Mouse (Mus musculus) neural tube, embryonic 13.5 days (tissue): ENCODE data around the gene Flrt3. TPM values are rescaled to one million over a fixed set of nuclear protein-coding genes. Genes with fewer than 3 reads are reported as not detected.

ENCODE experiments used
- ATAC-seq: fragments of 200-750 bp; cut with Nextera tagmentation; 2 replicates; pipeline ENCODE4 v1.8.0; 2017; ENCODE audit warnings: low read depth, mild to moderate bottlenecking, moderate TSS enrichment, moderate library complexity
- H3K27ac ChIP-seq: fragments of 300-500 bp; sonication (generic); replicated peaks from 2 replicates; pipeline ENCODE4 v1.5.1; 2015; ENCODE audit warnings: moderate library complexity, mild to moderate bottlenecking, inconsistent platforms
- H3K27me3 ChIP-seq: fragments of 300-500 bp; sonication (generic); 2 replicates; pipeline ENCODE4 v1.6.1; 2015; ENCODE audit warnings: mild to moderate bottlenecking, inconsistent platforms
- H3K36me3 ChIP-seq: fragments of 300-500 bp; sonication (generic); 2 replicates; pipeline ENCODE4 v1.6.1; 2015; ENCODE audit warnings: mild to moderate bottlenecking, inconsistent platforms
- H3K4me1 ChIP-seq: fragments of 300-500 bp; sonication (generic); replicated peaks from 2 replicates; pipeline ENCODE4 v1.6.1; 2015; ENCODE audit warnings: inconsistent platforms
- H3K4me2 ChIP-seq: fragments of 300-500 bp; sonication (generic); 2 replicates; pipeline ENCODE4 v1.6.1; 2015; ENCODE audit warnings: inconsistent platforms, mild to moderate bottlenecking, moderate library complexity
- H3K4me3 ChIP-seq: fragments of 300-500 bp; sonication (generic); 2 replicates; pipeline ENCODE4 v1.5.1; 2015; ENCODE audit warnings: mild to moderate bottlenecking, inconsistent platforms
- H3K9ac ChIP-seq: fragments of 300-500 bp; sonication (generic); 2 replicates; pipeline ENCODE4 v1.6.1; 2015; ENCODE audit warnings: moderate library complexity, mild to moderate bottlenecking, inconsistent platforms
- H3K9me3 ChIP-seq: fragments of 300-500 bp; sonication (generic); 2 replicates; pipeline ENCODE4 v1.6.1; 2016; ENCODE audit warnings: inconsistent platforms
- WGBS: fragments of 180-500 bp; shearing (Covaris S2); methylation state at CpG from one replicate; pipeline ENCODE4 v1.1.7; 2015; 5-methylcytosine and 5-hydroxymethylcytosine counted together
- polyA plus RNA-seq: library from polyadenylated mRNA; unstranded; fragments of >200 nt; fragmentation: Nextera tagmentation; extraction: Ambion mirVana; gene quantifications from 2 replicates; pipeline ENCODE4 v1.2.1, GENCODE M21; 2015

The Flrt3 gene
- 36.2 and 42.3 TPM in 2 replicates for polyA plus RNA-seq

GRCm38 (mm10) chr2:140670963-140671702 is at the start of gene Flrt3:
Gene Flrt3 (minus strand): TSS chr2:140671469.
- H3K4me2 ChIP-seq, result peak within 1 kb of the TSS; percentile 63
- peaks cover 30% of the 10 kb centered on the region for H3K4me1 ChIP-seq
- no peaks in the 10 kb centered on the region for H3K36me3 ChIP-seq
- H3K9me3 ChIP-seq, result no peaks in the 10 kb centered on the region
- WGBS, result under 1% methylated on average over 26 of the region's 26 CpGs
- H3K27me3 ChIP-seq, result no peaks in the 10 kb centered on the region
- H3K27ac ChIP-seq, result peak within 1 kb of the TSS; percentile 89
- peak; percentile 98 for ATAC-seq
- peak within 1 kb of the TSS; percentile 62 for H3K4me3 ChIP-seq
- H3K9ac ChIP-seq, result peak within 1 kb of the TSS; percentile 85

- Histone ChIP-seq H3K4me2 (no peak overlapping the region), H3K36me3 (no peaks in the 10 kb centered on the region), H3K27ac (no peak overlapping the region), H3K4me1 (no peaks in the 10 kb centered on the region), H3K9ac (no peak overlapping the region), H3K9me3 (no peaks in the 10 kb centered on the region), H3K27me3 (no peaks in the 10 kb centered on the region), H3K4me3 (no peak overlapping the region)
- WGBS, result 85% methylated on average over 9 of the region's 9 CpGs
- ATAC-seq, result no peak
Measured at GRCm38 (mm10) chr2:140717407-140717806, 46.1 kb upstream of the Flrt3 start.

- Histone ChIP-seq H3K36me3 (no peaks in the 10 kb centered on the region), H3K9ac (no peak overlapping the region), H3K4me1 (no peaks in the 10 kb centered on the region), H3K9me3 (no peaks in the 10 kb centered on the region), H3K4me2 (no peak overlapping the region), H3K27me3 (no peaks in the 10 kb centered on the region), H3K4me3 (no peak overlapping the region), H3K27ac (no peak overlapping the region)
- WGBS, result 86% methylated on average over 4 of the region's 4 CpGs
- no peak for ATAC-seq
Measured at GRCm38 (mm10) chr2:140715822-140716221, 44.6 kb upstream of the Flrt3 start.

GRCm38 (mm10) chr2:140707550-140707949 is 36.3 kb upstream of the Flrt3 start:
- H3K27me3 ChIP-seq, result no peaks in the 10 kb centered on the region
- 86% methylated on average over 5 of the region's 5 CpGs for WGBS
- no peak overlapping the region for H3K4me3 ChIP-seq
- no peaks in the 10 kb centered on the region for H3K9me3 ChIP-seq
- ATAC-seq, result no peak
- H3K9ac ChIP-seq, result no peak overlapping the region
- no peak overlapping the region for H3K4me2 ChIP-seq
- H3K36me3 ChIP-seq, result no peaks in the 10 kb centered on the region
- H3K27ac ChIP-seq, result no peak overlapping the region
- peaks cover 10% of the 10 kb centered on the region; the same call in 1 of the 2 replicates for H3K4me1 ChIP-seq

GRCm38 (mm10) chr2:140705278-140705677 is 34.0 kb upstream of the Flrt3 start:
- Histone ChIP-seq H3K9ac (no peak overlapping the region), H3K27ac (no peak overlapping the region)

GRCm38 (mm10) chr2:140704146-140704545 is 32.9 kb upstream of the Flrt3 start:
- ATAC-seq, result no peak
- H3K4me3 ChIP-seq, result no peak overlapping the region
- no peaks in the 10 kb centered on the region for H3K36me3 ChIP-seq
- no peaks in the 10 kb centered on the region for H3K9me3 ChIP-seq
- H3K4me1 ChIP-seq, result peaks cover 10% of the 10 kb centered on the region; the same call in 1 of the 2 replicates
- H3K27ac ChIP-seq, result no peak overlapping the region
- no peak overlapping the region for H3K9ac ChIP-seq
- H3K27me3 ChIP-seq, result no peaks in the 10 kb centered on the region
- H3K4me2 ChIP-seq, result no peak overlapping the region
- 11% methylated on average over 3 of the region's 3 CpGs for WGBS

More at GRCm38 (mm10) chr2:140705278-140705677, 34.0 kb upstream of the Flrt3 start:
- WGBS, result 6% methylated on average over 2 of the region's 2 CpGs
- no peak for ATAC-seq
- Histone ChIP-seq H3K36me3 (no peaks in the 10 kb centered on the region), H3K27me3 (no peaks in the 10 kb centered on the region), H3K4me3 (no peak overlapping the region), H3K9me3 (no peaks in the 10 kb centered on the region), H3K4me2 (no peak overlapping the region), H3K4me1 (peaks cover 10% of the 10 kb centered on the region; the same call in 1 of the 2 replicates)

- no peak for ATAC-seq
- H3K27me3 ChIP-seq, result no peaks in the 10 kb centered on the region
- H3K27ac ChIP-seq, result no peak overlapping the region
- no peaks in the 10 kb centered on the region for H3K9me3 ChIP-seq
- no peak overlapping the region for H3K4me3 ChIP-seq
- no peak overlapping the region for H3K9ac ChIP-seq
- no peaks in the 10 kb centered on the region for H3K36me3 ChIP-seq
- H3K4me1 ChIP-seq, result peaks cover 15% of the 10 kb centered on the region; the same call in 1 of the 2 replicates
- H3K4me2 ChIP-seq, result no peak overlapping the region
- 44% methylated on average over 4 of the region's 4 CpGs for WGBS
Measured at GRCm38 (mm10) chr2:140703377-140703776, 32.1 kb upstream of the Flrt3 start.

- ATAC-seq, result no peak
- Histone ChIP-seq H3K9me3 (no peaks in the 10 kb centered on the region), H3K27ac (no peak overlapping the region), H3K27me3 (no peaks in the 10 kb centered on the region), H3K36me3 (no peaks in the 10 kb centered on the region), H3K9ac (no peak overlapping the region), H3K4me1 (peaks cover 7% of the 10 kb centered on the region; the same call in 1 of the 2 replicates), H3K4me3 (no peak overlapping the region), H3K4me2 (no peak overlapping the region)
- 20% methylated on average over 3 of the region's 3 CpGs for WGBS
Measured at GRCm38 (mm10) chr2:140698585-140698984, 27.3 kb upstream of the Flrt3 start.

GRCm38 (mm10) chr2:140693845-140694244 is 22.6 kb upstream of the Flrt3 start:
- Histone ChIP-seq H3K36me3 (no peaks in the 10 kb centered on the region), H3K4me2 (no peak overlapping the region), H3K4me1 (peaks cover 7% of the 10 kb centered on the region; the same call in 1 of the 2 replicates), H3K27me3 (no peaks in the 10 kb centered on the region), H3K27ac (no peak overlapping the region), H3K9ac (no peak overlapping the region), H3K4me3 (no peak overlapping the region), H3K9me3 (no peaks in the 10 kb centered on the region)
- 93% methylated on average over 5 of the region's 5 CpGs for WGBS
- ATAC-seq, result no peak

- no peaks in the 10 kb centered on the region for H3K36me3 ChIP-seq
- no peaks in the 10 kb centered on the region for H3K4me1 ChIP-seq
- H3K27ac ChIP-seq, result no peak overlapping the region
- WGBS, result 37% methylated on average over 4 of the region's 4 CpGs
- no peak overlapping the region for H3K9ac ChIP-seq
- H3K9me3 ChIP-seq, result no peaks in the 10 kb centered on the region
- no peak overlapping the region for H3K4me3 ChIP-seq
- no peak overlapping the region for H3K4me2 ChIP-seq
- ATAC-seq, result no peak
- no peaks in the 10 kb centered on the region for H3K27me3 ChIP-seq
Measured at GRCm38 (mm10) chr2:140692461-140692860, 21.2 kb upstream of the Flrt3 start.

GRCm38 (mm10) chr2:140691403-140691802 is 20.1 kb upstream of the Flrt3 start:
- no peaks in the 10 kb centered on the region for H3K9me3 ChIP-seq
- ATAC-seq, result no peak
- no peak overlapping the region for H3K4me2 ChIP-seq
- no peaks in the 10 kb centered on the region for H3K27me3 ChIP-seq
- H3K4me3 ChIP-seq, result no peak overlapping the region
- no peak overlapping the region for H3K27ac ChIP-seq
- 80% methylated on average over 1 of the region's 1 CpGs for WGBS
- no peaks in the 10 kb centered on the region for H3K4me1 ChIP-seq
- H3K9ac ChIP-seq, result no peak overlapping the region
- H3K36me3 ChIP-seq, result no peaks in the 10 kb centered on the region

- no peak overlapping the region for H3K4me2 ChIP-seq
- no peaks in the 10 kb centered on the region for H3K4me1 ChIP-seq
- no peak for ATAC-seq
- no peak overlapping the region for H3K4me3 ChIP-seq
- 86% methylated on average over 2 of the region's 2 CpGs for WGBS
- no peaks in the 10 kb centered on the region for H3K9me3 ChIP-seq
- H3K27ac ChIP-seq, result no peak overlapping the region
- no peaks in the 10 kb centered on the region for H3K27me3 ChIP-seq
- H3K9ac ChIP-seq, result no peak overlapping the region
- H3K36me3 ChIP-seq, result no peaks in the 10 kb centered on the region
Measured at GRCm38 (mm10) chr2:140690906-140691305, 19.6 kb upstream of the Flrt3 start.

- no peak overlapping the region for H3K9ac ChIP-seq
- H3K4me3 ChIP-seq, result no peak overlapping the region
- WGBS, result 16% methylated on average over 3 of the region's 3 CpGs
- H3K4me2 ChIP-seq, result no peak overlapping the region
- H3K27me3 ChIP-seq, result no peaks in the 10 kb centered on the region
- no peak for ATAC-seq
- H3K36me3 ChIP-seq, result no peaks in the 10 kb centered on the region
- H3K9me3 ChIP-seq, result no peaks in the 10 kb centered on the region
- H3K27ac ChIP-seq, result no peak overlapping the region
- H3K4me1 ChIP-seq, result no peaks in the 10 kb centered on the region; the same call in 1 of the 2 replicates
Measured at GRCm38 (mm10) chr2:140676728-140677127, 5.5 kb upstream of the Flrt3 start.
